Mouse (Mus musculus) cerebellum, postnatal 14 days (tissue): ENCODE data around the gene Nedd8.
A peak's percentile ranks its signal among the peaks of the same experiment; 100 is the strongest.

ENCODE experiments used
- DNase-seq, 2 experiments: peaks; one replicate each; pipeline ENCODE4 v3.0.0; 2021; ENCODE audit warnings: mixed read lengths in 2 of 2

Gene Nedd8

DNA sequence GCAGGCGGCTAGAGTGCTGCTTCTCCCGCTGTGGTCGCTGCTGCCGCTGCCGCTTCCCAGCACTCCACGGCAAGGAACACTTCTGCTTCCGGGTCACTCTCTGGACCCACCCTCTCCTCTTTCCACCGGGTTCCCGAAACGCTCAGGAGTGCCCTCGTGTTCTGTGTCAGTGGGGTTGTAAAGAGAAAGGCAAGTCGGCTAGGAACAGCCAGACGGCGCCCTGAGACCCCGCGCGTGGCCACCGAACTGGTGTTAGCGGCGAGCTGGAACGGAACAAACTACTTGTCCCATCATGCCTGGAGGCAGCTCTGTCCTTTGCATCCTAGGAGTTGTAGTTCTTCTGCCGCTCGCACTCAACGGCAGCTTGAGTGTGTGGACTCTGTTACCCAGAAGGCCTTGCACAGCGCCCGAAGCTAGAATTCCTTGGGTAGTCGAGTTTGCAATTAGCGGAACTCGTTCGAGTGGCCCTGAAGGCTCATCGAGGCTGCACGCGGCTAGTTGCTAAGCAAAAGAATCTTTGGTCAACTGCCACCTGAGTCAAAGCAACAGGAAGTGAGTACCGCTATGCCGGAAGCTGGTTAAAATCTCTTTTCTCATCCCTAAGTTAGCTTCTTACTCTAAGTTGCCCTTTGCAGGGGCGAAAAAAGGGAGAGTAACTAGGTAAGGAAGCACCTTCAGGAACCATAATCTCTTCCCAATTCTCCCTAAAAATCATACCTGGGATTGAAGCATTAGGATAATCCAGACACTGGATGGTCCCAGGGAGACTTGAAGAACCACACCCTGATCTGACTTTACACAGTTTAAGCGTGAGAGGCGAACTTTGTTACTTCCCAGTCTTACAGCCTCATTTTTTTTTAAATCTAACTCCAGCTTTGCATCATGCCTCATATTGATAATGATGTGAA lies at the start of gene Nedd8, which contains the start of gene Gmpr2:
Gene Nedd8 (minus strand): TSS at position 292 of the 908 bp plus-strand sequence.
Gene Gmpr2 (plus strand): TSS at position 109 of the 908 bp plus-strand sequence.
- peak; percentile 86 to 88 for DNase-seq

DNA sequence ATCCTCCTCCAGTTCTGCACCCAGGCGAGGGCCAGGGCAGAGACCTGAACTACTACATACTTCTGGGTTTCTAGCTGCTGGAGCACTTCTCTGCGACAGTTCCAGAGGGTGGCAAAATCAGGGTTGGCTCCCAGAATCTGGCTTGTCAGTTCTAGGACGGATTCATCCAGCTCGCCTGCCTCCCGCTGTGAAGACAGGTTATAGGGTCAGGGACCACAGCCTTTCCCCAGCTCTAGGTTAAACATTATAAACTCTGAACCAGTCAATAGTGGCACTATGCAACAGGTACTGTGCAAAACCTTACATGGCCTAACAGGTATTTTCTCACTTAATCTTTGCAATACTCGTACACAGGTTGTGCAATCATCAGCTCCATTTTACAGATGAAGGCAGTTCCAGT lies 49.2 kb upstream of the Nedd8 start:
- DNase-seq, result peak; percentile 18 to 40

DNA sequence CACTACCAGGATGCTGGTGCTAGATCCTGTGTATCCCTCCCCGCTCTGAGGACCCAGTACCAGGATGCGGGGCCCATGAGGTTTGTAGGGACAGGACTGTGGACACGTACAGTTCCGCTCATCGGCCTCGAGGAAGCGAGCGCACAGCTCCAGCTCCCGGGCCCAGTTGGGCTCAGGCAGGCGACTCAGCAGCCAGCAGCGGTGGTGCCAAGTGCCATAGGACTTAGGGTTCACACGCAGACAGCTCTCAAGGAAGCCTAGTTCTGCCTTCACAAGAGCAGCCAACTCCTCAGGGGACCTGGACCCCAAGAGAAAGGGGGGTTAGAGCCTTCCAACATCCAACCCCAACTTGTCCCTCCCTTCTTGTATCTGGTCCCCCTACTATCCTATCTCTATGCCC lies 48.7 kb upstream of the Nedd8 start:
- no peak for DNase-seq

DNA sequence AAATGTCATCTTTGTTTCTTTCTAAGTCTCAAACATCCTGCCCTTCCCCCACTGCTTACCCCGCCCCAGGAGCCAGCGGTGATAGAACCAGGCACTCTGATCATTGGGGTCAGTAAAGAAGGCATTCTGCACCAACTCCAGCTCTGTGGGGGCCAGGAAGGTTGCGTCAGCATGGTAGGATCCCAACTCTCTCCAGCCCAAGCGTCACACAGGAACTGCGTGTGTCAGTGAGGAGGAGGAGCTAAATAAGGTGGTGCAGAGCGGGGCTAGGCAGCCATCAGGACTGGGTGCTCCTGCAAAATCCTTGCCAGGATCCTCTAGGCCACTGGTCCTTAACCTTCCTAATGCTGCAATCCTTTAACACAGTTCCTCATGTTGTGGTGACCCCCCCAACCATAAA lies 47.8 kb upstream of the Nedd8 start:
- no peak for DNase-seq

DNA sequence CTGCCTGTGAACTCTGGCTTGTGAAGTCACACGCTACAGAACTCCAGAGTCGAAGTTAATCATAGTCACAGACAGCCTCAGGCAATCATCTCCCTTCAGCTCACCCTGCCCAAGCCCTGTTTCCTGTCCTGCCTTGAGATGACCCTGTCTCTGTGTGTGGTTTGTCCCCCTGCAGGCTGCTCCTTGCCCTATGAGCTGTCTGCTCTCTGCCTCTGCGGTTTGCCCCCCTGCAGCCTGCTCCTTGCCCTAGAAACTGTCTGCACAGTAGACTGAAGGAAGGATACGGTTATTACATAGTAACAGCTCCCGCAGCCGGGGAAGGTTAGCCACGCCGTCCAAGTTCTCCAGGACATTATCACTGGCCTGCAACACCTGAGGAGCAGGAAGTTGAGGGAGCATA lies 45.0 kb upstream of the Nedd8 start:
- no peak for DNase-seq

DNA sequence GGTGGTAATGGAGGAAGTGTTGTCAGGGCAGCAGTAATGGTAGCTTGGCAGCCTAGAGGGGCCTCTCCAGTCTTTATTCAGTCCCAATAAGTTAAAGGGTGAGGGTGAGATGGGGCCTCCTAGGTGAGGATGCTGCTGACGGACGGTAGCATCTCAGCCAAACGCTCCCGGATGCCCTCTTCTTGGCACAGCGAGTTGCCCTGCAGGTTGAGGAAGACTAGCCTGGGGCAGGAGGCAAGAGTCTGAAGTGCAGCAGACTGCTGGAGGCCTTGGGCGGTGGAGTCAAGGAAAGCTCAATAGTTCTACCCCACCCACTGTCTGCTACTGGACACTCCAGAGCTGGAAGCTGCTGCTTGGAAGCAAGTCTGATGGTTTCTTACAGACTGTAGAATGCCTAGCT lies 44.3 kb upstream of the Nedd8 start:
- DNase-seq, result no peak

DNA sequence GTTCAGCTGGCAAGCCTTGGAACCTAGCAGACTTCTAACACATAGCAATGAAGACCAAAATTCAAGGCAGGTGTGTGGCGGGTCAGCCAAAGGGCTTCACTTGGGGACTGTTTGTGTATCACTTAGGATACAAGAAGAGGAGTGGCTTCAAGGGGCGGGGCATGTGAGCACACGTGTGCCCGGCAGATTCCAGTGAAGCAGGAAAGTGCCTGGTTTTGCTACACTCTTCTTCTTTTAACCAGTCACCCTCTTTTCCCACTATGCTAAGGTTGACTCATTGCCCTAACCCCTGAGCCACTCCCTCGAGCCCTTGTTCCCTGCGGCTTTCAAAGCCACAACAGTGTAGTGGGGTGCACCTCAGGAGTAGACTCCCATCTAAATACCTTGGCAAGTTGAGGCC lies 43.0 kb upstream of the Nedd8 start:
- no peak for DNase-seq

DNA sequence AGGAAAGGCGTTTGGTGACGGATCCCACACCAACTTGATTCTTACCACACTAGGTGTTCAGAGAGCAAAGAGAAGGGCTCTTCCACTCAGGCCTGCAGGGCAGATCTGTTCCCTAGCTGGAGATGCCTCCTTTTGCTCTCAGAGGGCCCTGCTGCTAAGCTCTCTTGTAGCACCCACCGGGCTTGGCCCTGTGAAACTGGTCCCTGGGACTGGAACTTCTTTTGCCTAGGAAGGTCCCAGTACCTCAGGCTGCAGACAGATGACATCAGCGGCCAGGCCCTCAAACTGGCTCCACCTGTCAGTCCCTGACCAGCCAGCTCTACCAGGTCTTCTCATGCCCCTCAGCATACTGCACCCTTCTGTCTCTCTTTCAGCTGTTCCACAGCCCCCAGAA lies 41.8 kb upstream of the Nedd8 start, which contains the start of gene Tgm1:
Gene Tgm1 (minus strand): TSS at position 198 of the 394 bp plus-strand sequence.
- no peak for DNase-seq

DNA sequence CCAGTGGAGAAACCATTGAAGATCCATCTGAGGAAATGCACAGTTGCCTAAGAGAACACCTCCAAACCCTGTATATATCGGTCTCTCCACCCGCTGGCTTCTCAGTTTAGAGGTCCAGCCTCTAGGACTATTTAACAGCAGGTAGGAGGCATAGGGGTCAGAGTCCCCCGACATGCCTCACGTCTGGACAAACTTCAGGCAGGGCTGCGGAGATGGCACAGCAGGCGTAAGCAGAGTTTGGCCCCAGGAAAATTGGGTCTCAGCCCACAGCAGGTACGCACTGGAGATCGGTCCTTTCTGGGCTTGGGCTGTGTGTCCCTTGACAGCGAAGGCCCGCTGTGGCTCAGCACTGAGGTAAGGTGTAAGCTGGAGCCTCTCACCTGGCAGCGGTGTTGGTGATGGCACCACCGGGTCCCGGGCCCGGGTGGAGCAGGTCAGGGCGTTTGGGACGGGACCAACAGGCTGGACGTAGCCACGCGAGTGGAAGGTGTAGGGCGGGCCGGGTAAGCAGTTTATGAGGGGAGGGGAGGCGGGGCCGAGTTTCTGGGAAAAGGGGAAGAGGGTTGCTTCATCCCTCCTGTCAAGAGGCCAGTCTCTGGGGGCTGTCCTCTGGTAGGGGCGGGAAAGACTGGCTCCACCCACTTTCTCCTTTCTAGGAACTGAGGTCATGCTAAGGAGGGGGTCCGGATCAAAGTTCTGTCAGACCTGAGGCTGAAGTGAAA lies 41.2 kb upstream of the Nedd8 start:
- DNase-seq, result no peak

DNA sequence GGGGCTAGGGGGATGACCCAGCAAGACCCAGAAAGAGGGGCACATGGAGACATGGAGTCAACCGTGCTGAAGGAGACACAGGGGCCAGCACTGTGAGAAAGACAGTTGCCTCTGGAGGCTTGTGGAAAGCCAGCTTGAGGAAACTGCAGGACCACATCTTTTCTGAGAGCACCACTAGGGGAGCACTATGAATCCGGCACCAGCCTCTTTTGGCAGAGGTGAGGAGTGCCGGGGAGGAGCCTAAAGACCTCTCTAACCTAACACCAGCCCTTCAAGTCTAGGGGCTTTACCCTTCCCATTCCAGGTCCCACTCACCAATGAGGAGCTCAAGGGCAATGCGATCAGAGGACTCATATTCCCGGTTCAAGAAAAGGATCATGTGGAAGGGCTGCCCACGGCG lies 39.9 kb upstream of the Nedd8 start:
- DNase-seq, result no peak

DNA sequence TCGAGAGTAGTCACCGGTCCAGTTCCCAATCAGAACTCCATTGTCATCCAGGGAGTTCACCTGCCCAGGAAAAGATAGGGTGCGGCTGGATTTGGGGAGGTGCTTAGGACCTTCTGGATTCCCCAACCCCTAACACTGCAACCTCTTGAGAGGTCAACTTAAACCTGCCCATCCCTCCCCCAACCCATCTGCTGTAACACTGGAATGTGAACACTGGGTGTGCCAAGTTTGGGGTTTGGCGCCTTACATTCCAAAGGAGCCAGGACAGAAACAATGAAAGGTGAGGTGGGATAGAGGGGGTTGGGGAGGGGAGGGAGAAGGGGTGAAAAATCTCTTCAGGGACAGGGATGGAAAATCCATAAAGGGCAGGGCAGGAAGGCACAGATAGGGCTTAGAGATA lies 37.6 kb upstream of the Nedd8 start:
- no peak for DNase-seq

DNA sequence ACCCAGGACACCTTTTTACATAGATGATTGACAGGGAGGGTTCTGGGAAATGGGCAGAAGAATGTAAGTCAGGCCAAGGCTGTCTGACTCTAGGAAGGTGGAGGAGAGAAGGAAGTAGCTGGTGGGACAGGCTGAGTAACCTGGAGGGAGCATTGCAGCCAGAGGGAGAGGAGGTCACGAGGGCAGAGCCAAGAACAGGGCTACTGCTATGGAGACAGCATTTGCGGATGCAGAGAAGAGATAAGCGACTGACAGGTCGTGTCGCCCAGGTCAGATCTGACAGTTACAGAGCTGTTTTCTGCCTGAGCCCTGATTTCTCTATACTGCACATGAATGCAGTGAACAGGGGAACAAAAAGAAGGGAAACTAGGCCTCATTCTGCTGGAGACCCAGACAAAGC lies 35.5 kb upstream of the Nedd8 start:
- DNase-seq, result no peak

DNA sequence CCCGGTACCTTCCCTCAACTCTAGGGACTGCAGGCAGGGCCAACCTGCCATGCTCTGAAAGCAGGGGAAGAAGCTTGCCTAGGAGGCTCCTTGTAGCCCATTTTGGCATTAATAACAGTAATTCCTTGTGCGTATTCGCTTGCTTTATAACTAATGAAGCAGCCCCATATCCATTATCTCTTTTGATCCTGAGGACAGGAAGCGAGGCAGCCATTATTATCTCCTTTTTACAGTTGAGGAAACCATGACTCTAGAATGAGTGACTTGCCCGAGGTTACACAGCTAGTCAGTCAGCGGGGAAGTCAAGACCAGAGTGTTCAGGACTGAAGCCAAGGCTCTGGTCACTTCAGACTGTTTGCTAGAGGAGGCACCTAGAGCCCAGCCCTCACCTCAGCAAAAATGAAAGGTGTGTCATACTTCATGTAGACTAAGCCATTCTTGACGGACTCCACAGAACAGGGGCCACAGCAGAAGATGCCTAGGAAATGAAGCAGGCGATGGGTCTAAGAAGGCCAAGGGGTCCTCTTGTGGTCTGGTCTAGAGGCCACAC lies 34.2 kb upstream of the Nedd8 start:
- DNase-seq, result no peak

DNA sequence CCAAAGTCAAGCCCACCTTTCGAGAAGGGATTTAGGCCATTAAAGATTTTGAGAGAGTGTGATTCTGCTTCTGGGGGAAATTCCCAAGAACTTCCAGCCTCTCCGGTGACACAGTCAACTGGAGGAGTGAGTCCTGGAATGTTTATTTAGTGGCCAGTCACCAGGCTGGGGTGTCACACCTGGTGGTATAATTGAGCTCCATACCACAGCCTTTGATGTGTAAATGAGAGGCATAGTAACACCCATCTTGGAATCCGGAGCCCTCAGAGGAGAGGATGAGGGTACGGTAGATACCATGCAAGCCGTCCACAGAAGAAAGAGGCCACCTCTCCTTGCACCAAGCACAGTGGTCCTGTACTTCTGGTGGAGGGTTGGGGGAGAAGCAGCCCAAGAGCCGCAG lies 30.8 kb upstream of the Nedd8 start:
- DNase-seq, result no peak

DNA sequence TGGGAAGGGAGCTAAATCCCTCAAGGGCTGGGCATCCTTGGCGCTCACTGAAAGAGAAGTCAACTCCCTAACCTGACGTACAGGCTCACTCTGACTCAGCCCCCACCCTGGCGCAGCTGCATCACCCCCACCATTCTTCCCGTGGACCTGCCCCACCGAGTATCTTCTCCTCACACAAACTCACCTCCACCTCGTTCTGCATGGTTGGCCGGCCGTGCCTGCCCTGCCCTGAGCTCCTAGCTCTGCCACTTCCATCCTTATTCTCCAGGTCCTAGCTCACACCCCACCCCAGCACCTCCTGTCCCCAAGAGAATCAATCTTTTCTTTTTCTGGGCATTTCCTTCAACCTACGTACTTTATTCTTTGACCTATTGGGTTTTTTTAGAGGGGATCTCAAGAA lies 29.2 kb upstream of the Nedd8 start:
- no peak for DNase-seq

DNA sequence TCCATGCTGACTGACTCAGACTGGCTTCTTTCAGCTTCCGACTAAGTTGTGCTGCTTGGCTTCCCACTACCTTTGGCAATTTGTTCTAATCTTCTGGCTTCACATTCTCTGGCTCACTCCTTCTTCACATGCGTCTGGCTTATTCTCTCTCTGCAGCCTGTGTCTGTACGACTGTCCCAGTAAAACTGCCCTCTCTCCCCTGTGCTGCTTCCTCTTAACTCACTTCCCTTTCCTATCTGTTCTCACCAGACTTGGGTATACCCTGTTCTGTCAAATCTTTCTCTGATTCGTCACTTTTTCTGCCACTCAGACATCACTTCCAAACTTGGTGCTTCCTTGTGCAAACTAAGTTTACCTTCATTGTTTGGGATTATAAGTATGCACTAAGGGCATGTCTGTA lies 25.3 kb upstream of the Nedd8 start:
- no peak for DNase-seq

DNA sequence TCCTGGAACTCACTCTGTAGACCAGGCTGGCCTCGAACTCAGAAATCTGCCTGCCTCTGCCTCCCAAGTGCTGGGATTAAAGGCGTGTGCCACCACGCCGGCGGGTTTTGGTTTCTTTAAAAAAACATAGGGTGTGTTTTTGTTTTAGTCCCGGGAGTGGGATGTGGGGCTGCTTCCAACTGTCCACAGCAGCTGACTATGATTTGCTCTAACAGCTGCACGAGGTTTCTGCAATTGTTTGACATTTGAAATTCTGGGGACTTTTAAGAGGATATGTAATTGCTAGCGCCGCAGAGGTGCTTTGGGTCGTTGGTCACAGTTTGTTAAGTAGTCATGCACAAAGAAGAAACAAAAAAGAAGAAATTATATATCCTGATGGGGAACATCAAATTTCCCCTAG lies 17.5 kb upstream of the Nedd8 start:
- DNase-seq, result no peak

DNA sequence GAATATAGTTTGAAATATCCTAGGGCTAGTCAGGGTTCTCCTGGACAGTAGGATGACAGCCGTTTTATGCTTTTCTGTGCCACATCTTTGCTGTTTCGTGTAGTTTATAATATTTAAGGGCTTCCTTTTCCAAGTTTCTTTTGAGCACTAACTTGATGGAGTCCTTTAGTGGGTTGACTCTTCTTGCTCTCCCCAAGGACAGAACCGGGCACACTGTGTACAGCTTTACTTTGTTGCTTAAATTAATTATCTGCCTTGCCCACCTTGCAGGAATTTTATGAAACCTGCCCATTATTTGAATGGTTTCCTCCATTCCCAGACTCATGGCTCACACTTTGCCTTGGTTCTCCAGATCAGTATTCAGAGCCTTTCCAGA lies 10.2 kb upstream of the Nedd8 start:
- no peak for DNase-seq

DNA sequence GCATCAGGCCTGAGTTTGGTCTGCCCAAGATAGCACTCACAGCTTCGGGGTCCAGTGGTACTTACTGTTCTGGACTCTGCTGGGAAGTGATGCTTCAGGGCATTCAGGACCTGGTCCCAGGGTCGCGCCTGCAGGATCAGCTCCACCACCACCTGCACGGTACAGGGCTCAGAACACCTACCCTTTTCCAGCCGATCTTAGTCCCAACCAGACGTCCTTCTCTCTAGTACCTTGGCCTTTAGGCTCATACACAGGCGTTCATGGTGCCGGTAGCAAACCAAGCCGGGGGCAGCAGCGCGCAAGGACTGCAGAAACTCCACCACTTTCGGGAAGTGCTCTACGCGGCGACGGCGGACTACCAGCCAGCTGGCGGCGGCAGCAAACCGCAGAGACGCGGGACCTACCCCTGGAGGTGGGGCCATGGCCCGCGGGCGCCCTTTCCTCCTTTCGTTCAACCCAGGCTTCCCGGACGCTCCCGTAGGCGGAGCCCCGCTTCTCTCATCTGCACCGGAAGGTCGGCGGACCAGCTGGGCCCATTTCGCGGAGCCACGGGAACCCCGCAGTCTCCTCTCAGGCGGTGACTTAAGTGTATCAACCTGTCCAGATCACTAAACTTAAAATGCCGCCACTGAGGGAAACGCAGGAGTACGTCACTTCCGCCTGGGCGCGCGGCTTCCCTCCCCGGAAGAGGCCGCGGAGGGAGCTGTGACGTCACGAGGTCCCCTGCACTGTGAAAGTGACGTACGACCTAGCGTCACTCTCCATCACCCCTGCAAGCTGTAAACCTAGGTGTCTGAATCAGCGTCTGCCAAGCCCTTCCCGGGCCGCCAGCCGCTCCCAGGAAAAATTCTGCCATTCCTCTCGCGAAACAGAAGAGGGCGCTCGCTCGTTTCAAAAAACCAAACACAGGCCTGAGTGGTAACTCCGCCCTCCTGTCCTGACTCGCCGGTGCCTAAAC lies 9.5 kb upstream of the Nedd8 start, which contains the start of gene Tinf2:
Gene Tinf2 (minus strand): TSS at position 661 of the 958 bp plus-strand sequence.
- DNase-seq, result peak; percentile 96 to 98

DNA sequence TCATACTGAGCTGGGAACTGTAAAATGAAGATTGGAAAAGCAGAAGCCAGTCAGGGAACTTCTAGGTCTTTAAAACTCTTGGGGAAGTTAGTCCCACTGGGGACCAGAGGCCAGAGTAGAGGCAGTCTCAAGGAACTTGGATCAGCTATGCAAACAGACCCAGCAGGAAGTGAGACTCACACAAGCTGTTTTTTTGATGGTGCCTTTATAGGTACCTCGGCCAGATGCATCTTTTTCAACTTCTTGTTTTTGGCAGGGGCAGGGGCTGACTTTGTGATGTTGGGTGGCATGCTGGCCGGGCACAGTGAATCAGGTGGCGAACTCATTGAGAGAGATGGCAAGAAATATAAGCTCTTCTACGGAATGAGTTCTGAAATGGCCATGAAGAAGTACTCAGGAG lies 5.7 kb upstream of the Nedd8 start:
- no peak for DNase-seq

DNA sequence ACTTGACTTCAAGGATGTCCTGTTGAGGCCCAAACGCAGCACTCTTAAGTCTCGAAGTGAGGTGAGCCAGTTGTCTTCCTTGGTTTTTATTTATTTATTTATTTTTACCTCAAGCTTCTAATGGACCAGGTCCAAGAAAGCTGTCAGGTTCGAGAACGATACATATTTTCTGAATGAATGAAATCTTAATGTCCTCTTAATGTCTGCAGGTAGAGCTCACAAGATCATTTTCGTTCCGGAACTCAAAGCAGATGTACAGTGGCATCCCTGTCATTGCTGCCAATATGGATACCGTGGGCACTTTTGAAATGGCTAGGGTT lies 777 bp upstream of the Nedd8 start:
- no peak for DNase-seq

DNA sequence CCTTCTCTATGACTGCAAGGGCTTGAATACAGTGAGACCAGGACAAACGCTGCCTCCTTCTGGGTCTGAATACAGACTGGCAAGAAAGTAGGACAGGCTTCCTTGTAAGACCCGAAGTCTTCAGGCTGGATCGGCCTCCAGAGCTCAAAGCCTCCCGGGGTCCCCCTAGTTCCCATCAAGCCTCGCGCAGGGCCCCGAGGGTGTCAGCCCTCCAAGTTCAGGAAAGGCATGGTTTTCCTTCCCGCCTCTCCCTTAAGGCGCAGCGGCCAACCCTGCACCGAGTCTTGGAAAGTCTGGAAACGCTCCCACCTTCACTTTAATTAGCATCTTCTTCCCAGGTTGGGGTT lies 465 bp downstream of the Nedd8 start:
- no peak for DNase-seq

DNA sequence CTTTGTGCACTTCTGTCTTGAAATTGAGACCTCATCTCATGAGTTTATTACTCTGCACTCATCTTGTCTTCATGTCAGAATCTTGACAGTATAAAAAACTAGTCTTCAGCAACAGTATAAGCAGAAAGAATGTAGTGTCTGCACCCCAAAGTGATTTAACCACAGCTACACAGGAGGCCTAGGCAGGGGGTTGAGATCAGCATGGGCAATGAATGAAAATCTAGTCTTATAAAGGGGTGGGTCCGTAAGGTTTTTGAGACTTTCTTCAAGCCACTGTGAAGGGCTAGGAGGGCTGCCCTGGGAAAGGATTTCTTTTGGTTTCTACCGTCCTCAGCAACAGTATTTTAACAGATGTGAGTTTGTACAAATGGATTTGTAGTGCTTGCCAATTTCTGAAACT lies 11.3 kb downstream of the Nedd8 start:
- no peak for DNase-seq
